Mouse (Mus musculus) lung, adult 2 months (tissue): ENCODE results near the gene Gm49384.

Experiments used
- CTCF ChIP-seq: fragments of 200-500 bp; IDR thresholded peaks from 2 replicates; pipeline ENCODE4 v1.5.1; 2011; ENCODE audit warnings: mild to moderate bottlenecking, low read length, control low read depth; ENCODE audit not compliant: insufficient read depth
- POLR2A ChIP-seq: fragments of 200-500 bp; IDR thresholded peaks from 2 replicates; pipeline ENCODE4 v1.6.1; 2011; ENCODE audit warnings: low read depth, mild to moderate bottlenecking, control low read depth, low read length, borderline replicate concordance; ENCODE audit errors: extremely low read depth

DNA sequence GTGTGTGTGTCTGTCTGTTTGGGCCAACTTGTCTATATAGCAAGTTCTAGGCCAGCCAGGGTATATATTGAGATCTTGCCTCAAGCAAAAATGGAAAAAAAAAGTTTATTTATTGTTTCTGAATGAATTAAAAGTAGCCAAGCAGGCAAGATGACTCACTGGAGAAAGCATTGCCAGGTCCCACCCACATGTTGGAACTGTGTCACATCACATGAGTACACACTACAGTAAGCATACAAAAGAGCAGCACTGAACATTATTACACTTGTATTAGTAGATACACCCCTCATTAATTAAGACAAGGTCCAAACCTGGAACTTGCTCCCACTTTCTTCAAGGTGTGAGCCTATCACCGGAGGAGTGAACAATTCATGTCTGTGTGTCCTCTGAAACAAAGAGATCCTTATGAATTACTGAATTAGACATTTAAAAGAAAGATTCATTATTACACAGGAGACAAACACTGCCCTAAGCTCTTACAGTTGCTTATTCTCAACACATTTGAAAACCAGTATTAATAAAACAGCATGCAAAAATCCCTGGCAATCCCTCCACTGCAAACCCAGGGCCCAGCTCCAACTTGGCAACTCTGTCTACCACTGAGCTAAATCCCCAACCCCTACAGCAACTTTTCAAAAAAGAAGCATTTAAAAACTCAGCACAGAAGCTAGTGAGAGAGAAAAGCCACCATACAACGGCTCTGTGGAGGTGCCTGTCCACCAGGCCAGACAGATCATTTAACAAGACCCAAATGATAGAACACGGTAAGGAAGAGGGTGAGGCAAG lies 11.1 kb upstream of the Gm49384 start:
- TF ChIP-seq CTCF: no peak
- no peak for TF ChIP-seq POLR2A
